Mouse (Mus musculus) adrenal gland, adult 2 months (tissue): ENCODE measurements at regions not wholly inside any gene's neighbourhood (a gene's known extent, or its start where the extent isn't known, plus 50 kb on each side); places are given as distances from the start of the nearest gene placed in this dataset.
A peak's percentile ranks its signal among the peaks of the same experiment; 100 is the strongest.

Experiments used
- DNase-seq: peaks from one replicate; pipeline ENCODE4 v3.0.0; 2021

GRCm38 (mm10) chr3:34465040-34465831, 185.0 kb upstream of the Sox2 start:
- DNase-seq = no peak

- DNase-seq = no peak
These were observed 191.4 kb upstream of the Sox2 start for GRCm38 (mm10) chr3:34458766-34459165.

DNA sequence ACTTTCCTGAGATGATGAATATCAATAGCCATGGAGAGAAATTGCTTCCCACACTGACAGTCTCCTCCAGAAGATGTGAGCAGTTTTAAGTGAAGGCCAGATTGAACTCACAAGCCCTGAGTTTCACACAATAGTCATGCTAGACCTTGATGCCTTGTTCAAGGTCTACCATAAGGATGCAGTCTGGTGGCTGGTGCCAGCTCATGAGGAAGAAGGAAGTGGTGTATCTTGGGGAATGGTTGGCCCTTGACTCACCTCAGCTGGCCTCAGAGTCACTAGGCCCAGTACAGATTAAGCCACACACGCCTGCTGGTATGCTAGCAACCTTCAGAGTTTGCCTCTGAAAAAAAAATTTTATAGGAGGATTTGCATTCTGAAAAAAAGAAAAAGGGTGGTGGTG, 192.4 kb upstream of the Sox2 start:
- DNase-seq = peak; percentile 69

DNA sequence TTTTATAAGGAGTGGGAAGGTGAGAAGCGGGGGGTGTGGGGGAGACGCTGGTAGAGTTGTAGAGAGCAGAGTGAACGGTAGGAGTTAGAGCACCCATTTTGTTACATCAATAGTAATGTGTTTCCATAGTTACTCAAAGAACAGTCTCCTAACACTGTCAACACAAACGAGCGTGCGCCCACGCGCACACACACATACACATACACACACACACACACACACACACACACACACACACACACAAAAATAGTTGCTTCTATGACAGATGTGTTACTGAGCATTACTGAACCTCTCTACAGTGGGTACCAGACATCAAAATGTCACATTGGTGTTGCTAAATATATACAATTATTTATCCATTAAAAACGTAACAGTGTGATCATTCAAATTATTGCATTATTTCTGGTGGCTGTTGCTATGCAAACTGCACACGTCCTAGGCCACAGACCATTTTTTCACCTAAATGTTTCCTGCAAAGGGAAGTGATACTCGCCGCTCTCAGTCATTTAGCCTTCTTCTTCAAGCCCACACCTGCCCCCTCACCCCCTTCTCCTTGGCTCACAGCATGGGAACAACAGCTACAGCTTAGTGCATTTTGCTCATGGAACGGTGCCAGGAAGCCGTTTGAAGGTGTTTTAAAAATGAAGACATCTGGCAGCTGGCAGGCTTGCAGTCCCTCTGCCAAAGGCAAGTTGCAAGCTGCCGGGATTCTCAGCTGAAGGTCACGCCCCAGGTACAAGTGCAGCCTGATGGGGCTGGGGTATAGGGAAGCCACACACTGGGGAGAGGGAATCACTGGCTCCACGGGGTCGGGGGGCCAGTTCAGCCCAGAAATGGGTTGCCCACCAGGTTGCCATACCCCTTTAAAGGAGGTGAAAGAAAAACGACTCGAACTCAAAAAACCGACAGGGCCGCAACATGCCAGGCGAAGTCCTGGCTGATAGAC, 193.4 kb upstream of the Sox2 start:
- no peak for DNase-seq

- no peak for DNase-seq
These were observed 196.1 kb upstream of the Sox2 start for GRCm38 (mm10) chr3:34454026-34454624.

DNA sequence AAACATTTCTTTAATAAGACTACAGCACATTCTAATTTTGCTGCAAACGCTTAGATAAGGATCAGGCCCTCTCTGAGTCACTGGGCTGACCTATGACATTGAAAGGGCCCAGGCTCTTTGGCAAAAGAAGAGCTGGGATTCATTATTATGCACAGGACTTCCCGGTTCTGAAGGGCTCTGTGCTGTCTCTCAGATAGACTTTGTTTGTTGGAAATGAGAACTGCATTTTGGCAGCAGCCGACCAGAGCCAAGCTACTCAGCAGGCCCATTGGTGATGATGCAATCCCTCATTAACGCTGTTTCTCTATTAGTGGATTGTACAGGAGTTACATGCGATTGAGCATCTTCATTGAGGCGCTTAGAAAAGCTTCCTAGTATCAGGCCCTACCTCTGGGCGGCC, 204.9 kb upstream of the Sox2 start:
- DNase-seq = peak; percentile 26

GRCm38 (mm10) chr3:34444802-34445201, 205.4 kb upstream of the Sox2 start:
- no peak for DNase-seq

DNA sequence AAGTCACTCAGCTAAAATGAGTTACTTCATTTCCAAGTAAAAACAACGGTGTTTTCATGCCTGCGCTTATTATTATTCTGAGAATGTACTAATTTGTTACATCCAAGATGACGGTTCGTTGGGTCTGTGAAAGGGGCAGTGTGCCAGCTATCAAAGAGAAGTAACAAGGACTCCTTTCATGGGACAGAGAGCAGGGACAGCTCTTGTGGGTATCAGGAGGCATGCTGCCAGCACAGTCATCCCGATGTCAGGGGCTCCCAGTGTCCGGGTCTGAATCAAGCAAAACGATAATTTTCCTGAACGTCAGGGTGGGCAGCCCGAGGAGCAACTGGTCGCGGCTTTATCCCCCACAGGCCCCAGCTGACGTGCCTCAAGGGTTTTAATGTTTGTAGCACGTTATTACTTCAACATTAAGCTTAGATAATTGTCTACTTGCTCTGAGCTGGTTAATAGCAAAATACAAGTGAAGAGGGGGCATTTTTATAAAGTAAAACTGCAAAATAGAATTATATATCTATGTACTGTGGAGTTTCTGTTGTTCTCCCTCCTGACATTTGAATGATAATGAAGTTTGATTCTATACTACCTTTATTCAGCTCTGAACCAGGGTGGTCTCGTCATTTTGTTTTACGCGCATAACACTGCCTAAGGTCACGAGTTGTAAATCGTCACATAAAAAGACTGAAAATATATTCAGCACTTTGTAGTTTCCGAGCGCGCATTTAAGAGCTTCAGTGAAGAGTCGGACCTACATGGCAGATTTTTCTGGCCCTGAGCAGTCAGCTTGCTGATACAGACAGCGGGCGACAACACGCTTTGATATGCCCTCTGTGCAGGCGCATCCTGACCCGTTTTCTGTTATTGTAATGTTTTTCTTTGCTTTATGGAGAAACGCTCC, 206.2 kb upstream of the Sox2 start:
- DNase-seq = peak; percentile 10

GRCm38 (mm10) chr3:34443307-34443706, 206.9 kb upstream of the Sox2 start:
- no peak for DNase-seq

DNA sequence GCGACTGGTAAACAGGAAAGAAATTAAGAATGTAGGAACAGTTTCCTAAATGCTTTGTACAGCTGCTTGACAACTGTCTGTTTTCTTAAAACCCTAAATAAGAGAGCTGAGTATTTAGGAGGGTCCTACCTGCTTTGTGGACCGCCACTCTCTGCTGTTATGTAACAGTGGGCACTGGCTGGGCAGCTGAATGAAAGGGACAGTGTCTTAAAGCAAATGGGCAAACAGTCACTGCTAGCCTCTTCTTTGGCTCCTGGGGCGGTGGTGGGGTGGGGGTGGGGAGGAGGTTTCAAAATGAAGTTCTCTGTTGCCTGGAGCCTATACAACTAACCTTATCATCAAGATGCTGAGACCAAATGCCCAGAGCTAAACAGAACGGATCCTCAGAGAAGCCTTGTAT, 208.4 kb upstream of the Sox2 start:
- DNase-seq = no peak

GRCm38 (mm10) chr3:34441266-34441665, 208.9 kb upstream of the Sox2 start:
- no peak for DNase-seq

DNA sequence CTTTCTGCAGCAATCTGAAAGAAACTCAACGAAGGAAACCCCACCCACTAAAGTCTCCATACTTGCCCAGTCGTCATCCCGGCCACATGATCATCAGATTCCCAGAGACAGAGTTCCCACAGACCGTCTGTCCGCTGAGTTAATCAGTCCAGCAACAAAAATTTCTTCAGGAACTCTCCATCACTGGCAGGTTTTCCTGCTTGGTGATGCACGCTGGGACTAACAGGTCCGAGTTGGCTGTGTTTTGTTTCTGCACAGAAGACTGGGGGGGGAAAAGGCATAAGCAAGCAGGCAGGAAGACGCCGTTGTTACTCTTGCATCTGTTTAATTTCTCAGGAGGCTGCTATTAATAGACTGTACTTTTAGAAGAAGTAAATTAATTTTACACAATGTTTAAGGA, 215.3 kb upstream of the Sox2 start:
- DNase-seq = no peak

DNA sequence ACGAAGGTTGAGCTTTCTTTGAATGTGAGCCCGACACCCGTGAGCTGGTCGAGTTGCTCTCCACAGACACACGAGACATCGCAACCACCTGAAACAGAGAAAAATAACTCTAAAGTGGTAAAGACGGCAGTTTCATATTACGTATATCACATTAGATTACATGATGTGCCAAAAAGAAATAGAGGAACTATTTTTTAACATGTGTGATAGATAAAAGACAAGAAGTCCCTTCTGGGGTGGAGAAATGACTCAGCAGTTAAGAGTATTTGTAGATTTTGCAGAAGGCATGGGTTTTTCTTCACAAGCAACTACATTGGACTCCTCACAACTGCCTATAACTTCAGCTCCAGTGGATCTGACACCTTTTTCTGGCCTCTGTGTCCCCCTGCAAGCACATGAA, 222.2 kb upstream of the Sox2 start:
- DNase-seq = no peak

GRCm38 (mm10) chr3:34427495-34427894, 222.7 kb upstream of the Sox2 start:
- no peak for DNase-seq

DNA sequence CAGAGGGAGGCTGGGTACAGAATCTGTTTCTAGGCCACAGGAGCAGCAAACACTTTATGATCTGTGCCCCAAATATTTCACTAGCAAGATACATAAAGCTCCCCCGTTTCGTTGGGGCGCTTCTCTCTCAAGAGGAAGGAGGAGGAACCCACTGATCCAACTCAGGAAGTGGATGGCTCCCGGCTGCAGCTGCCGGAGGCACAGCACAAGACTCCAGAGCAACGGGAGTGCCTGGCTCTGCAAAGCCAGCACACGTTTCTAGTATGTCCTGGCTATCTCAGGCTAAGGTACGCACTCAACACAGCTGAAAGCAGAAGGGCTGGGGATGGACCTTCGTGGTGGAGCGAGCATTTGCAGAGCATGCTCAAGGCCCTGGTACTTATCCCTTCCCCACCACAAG, 223.2 kb upstream of the Sox2 start:
- DNase-seq = no peak

GRCm38 (mm10) chr3:34411915-34412306, 238.3 kb upstream of the Sox2 start:
- no peak for DNase-seq

GRCm38 (mm10) chr3:34411142-34411914, 238.9 kb upstream of the Sox2 start:
- DNase-seq = no peak

DNA sequence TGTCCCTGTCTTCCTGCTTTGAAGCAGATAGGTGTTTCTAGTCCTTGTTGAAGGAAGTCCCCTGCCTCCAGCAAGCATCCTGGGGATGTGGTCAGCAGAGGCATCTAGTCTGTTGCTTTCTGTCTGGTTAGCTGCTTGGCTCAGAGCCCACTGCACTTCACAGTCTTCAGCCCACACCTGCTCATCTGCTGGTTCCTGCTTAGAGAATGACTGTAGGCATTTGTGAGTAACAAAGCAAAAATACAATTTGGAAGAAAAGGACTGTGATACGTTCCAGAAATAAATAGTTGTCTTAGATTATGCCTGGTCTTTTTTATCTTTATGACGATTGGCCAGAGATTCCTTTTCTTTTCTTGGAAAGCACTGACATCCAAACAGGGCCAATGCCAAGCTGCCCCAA, 246.6 kb upstream of the Sox2 start:
- no peak for DNase-seq

DNA sequence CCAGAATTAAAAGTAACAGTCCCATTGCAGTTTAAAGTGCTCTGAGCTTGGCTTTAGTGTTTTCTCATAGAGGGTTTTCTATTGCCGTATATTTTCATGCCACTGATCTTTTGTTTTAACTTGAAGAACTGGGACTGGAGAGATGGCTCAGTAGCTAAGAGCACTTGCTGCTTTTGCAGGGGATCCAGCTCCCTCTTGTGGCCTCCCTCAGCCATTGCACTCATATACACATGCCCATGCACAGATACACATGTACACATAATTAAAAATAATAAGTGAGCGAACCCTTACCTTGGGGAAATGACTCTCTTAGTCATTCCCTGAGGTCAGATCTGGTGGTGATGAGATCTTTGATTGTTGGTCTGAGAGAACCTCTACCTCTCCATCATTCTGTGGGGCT, 258.9 kb upstream of the Sox2 start:
- no peak for DNase-seq

- no peak for DNase-seq
These were observed 265.2 kb upstream of the Sox2 start for GRCm38 (mm10) chr3:34384965-34385505.

DNA sequence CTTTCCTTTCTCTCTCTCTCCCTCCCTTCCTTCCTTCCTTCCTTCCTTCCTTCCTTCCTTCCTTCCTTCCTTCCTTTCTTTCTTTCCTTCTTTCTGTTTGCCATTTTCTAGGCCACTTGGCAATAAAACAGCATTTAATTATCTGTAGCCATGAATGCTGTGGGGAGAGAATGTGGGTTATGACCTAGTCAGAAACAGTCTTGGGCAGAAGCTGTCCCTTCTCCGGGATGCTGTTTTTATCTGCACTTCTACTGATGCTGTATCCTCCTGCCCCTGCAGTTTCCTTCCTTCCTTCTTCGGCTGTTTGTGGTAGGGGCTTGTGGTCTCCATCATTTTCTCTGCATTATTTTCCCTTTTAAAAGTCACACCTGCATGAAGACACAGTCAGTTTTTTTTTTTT, 272.3 kb upstream of the Sox2 start:
- DNase-seq = no peak
